Mouse (Mus musculus): Measurements from ENCODE around the gene Hecw1.

DNA sequence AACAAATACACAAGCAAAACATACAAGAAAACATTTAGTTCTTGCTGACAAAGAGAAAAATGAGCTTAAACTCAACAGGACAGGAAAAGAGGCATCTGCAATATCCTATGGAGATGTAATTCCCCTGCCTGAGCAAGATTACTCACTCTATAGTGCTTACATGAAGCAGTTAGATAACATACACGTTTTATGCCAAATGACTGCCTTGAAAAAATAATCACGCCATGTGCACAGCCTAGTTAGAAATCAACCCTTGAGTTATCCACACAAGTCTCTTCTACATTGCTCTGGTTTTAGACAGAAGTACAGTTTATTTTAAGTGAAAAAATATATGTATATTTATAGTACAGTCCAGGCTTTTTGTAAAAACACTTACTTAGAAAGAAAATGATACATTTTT is 98.2 kb downstream of the Hecw1 start:
- no peak for TF ChIP-seq CTCF (IDR thresholded peaks at IDR 0.05; ENCODE audit: insufficient read depth, low read depth, low read length)
- TF ChIP-seq POLR2A (IDR thresholded peaks at IDR 0.05; ENCODE audit: insufficient read depth, low read depth, low read length): no peak
